Mouse (Mus musculus) stomach, postnatal 0 days (tissue): ENCODE data around the gene Ccpg1os.

ENCODE experiments used
- CTCF ChIP-seq: IDR thresholded peaks from 2 replicates; pipeline ENCODE4 v1.5.1; 2016; ENCODE audit warnings: antibody characterized with exemption, low read depth, mild to moderate bottlenecking, moderate library complexity
- EP300 ChIP-seq: optimal IDR thresholded peaks from 2 replicates; pipeline ENCODE3; 2016; ENCODE audit warnings: antibody characterized with exemption

- TF ChIP-seq CTCF (no peak), EP300 (no peak)
These were observed 17.0 kb upstream of the Ccpg1os start for GRCm38 (mm10) chr9:73002177-73002576.
